Mouse (Mus musculus) C2C12 (cell line): ENCODE results near the gene Spaca4.

Experiments
- CTCF ChIP-seq: IDR thresholded peaks from one replicate; pipeline ENCODE4 v1.5.1; 2011; ENCODE audit not compliant: control insufficient read depth, insufficient read depth, insufficient read length
- MAX ChIP-seq: IDR thresholded peaks from one replicate; pipeline ENCODE4 v1.6.1; 2011; ENCODE audit warnings: mild to moderate bottlenecking, control low read depth
- MYOD1 ChIP-seq: IDR thresholded peaks from one replicate; pipeline ENCODE4 v1.6.1; 2011; ENCODE audit warnings: low read depth; ENCODE audit not compliant: control insufficient read depth, insufficient read length
- MYOG ChIP-seq: IDR thresholded peaks from one replicate; pipeline ENCODE4 v1.6.1; 2011; ENCODE audit not compliant: control insufficient read depth, insufficient read length; ENCODE audit errors: extremely low read depth

DNA sequence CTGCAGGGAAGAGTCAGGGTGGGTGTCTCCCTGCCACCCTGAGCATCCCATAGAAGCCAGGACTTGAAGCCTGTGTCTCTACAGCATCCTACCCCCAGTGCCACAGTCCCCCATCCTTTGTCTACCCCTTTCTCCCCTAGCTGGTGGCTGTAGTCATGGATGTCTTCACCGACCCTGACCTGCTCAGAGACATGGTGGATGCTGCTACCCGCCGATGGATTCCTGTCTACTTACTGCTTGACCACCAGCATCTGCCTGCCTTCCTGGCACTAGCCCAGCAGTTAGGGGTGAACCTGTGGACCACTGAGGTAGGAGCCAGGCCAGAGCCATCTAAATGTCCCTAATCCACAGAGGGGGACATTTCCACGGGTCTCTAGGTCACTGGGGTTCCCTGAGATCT is 2.3 kb downstream of the Spaca4 start:
- TF ChIP-seq MAX: no peak
- no peak for TF ChIP-seq CTCF
- TF ChIP-seq MYOG: no peak
- no peak for TF ChIP-seq MYOD1
